Mouse (Mus musculus) bone marrow macrophage, adult 2 months (primary cell): ENCODE measurements around the gene Kazn.

Experiments used
- CTCF ChIP-seq: IDR thresholded peaks from 2 replicates; pipeline ENCODE4 v1.5.1; 2012; ENCODE audit warnings: low read depth, mild to moderate bottlenecking, low read length, moderate library complexity
- POLR2A ChIP-seq: IDR thresholded peaks from 2 replicates; pipeline ENCODE4 v1.6.1; 2012; ENCODE audit warnings: mild to moderate bottlenecking, low read depth, low read length, borderline replicate concordance

- TF ChIP-seq CTCF = no peak
- TF ChIP-seq POLR2A = no peak
Observed at GRCm38 (mm10) chr4:142113306-142113705, 125.9 kb downstream of the Kazn start.
